Mouse (Mus musculus) hindbrain, embryonic 13.5 days (tissue): ENCODE measurements at regions not wholly inside any gene's neighbourhood (a gene's known extent, or its start where the extent isn't known, plus 50 kb on each side); places are given as distances from the start of the nearest gene placed in this dataset.

ENCODE experiments used
- ATAC-seq: fragments of 200-750 bp; cut with Nextera tagmentation; 2 replicates; pipeline ENCODE4 v1.8.0; 2017; ENCODE audit warnings: moderate TSS enrichment; ENCODE audit not compliant: low FRiP score
- H3K27ac ChIP-seq: fragments of 300-500 bp; sonication (generic); 2 replicates; pipeline ENCODE4 v1.5.1; 2015; ENCODE audit warnings: inconsistent platforms, mild to moderate bottlenecking, moderate library complexity
- H3K27me3 ChIP-seq: fragments of 300-500 bp; sonication (generic); 2 replicates; pipeline ENCODE4 v1.6.1; 2015; ENCODE audit warnings: mild to moderate bottlenecking, inconsistent platforms
- H3K36me3 ChIP-seq: fragments of 300-500 bp; sonication (generic); 2 replicates; pipeline ENCODE4 v1.6.1; 2015; ENCODE audit warnings: mild to moderate bottlenecking, inconsistent platforms
- H3K4me1 ChIP-seq: fragments of 300-500 bp; sonication (generic); replicated peaks from 2 replicates; pipeline ENCODE4 v1.6.1; 2015; ENCODE audit warnings: inconsistent platforms
- H3K4me2 ChIP-seq: fragments of 300-500 bp; sonication (generic); 2 replicates; pipeline ENCODE4 v1.6.1; 2015; ENCODE audit warnings: inconsistent platforms, mild to moderate bottlenecking, moderate library complexity
- H3K4me3 ChIP-seq: fragments of 300-500 bp; sonication (generic); 2 replicates; pipeline ENCODE4 v1.5.1; 2015; ENCODE audit warnings: mild to moderate bottlenecking, inconsistent platforms
- H3K9ac ChIP-seq: fragments of 300-500 bp; sonication (generic); 2 replicates; pipeline ENCODE4 v1.6.1; 2015; ENCODE audit warnings: mild to moderate bottlenecking, inconsistent platforms
- H3K9me3 ChIP-seq: fragments of 300-500 bp; sonication (generic); 2 replicates; pipeline ENCODE4 v1.6.1; 2016; ENCODE audit warnings: inconsistent platforms
- WGBS: fragments of 180-500 bp; shearing (Covaris S2); methylation state at CpG from one replicate; pipeline ENCODE4 v1.1.7; 2015; 5-methylcytosine and 5-hydroxymethylcytosine counted together

- Histone ChIP-seq H3K4me3 (no peak overlapping the region), H3K27ac (no peak overlapping the region), H3K27me3 (no peaks in the 10 kb centered on the region), H3K9me3 (peaks cover 5% of the 10 kb centered on the region), H3K9ac (no peak overlapping the region), H3K36me3 (no peaks in the 10 kb centered on the region), H3K4me2 (no peak overlapping the region), H3K4me1 (no peaks in the 10 kb centered on the region)
- WGBS: 43% methylated on average over 3 of the region's 3 CpGs
- ATAC-seq: no peak
Measured at GRCm38 (mm10) chr19:48090393-48090792, 115.4 kb upstream of the Sorcs3 start.

- no peak for ATAC-seq
- no peak overlapping the region for H3K4me3 ChIP-seq
Measured at GRCm38 (mm10) chr19:48097363-48097762, 108.5 kb upstream of the Sorcs3 start.

GRCm38 (mm10) chr19:48097942-48098596 lies 107.8 kb upstream of the Sorcs3 start:
- 54% methylated on average over 5 of the region's 5 CpGs for WGBS
- ATAC-seq: no peak

More at GRCm38 (mm10) chr19:48097363-48097762, 108.5 kb upstream of the Sorcs3 start:
- Histone ChIP-seq H3K36me3 (no peaks in the 10 kb centered on the region), H3K9me3 (peaks cover 3% of the 10 kb centered on the region; the same call in 1 of the 2 replicates), H3K4me2 (no peak overlapping the region), H3K9ac (no peak overlapping the region), H3K4me1 (peaks cover 6% of the 10 kb centered on the region; the same call in 1 of the 2 replicates), H3K27me3 (no peaks in the 10 kb centered on the region), H3K27ac (no peak overlapping the region)
- WGBS: 76% methylated on average over 5 of the region's 5 CpGs

GRCm38 (mm10) chr19:48100991-48101390 lies 104.8 kb upstream of the Sorcs3 start:
- no peak for ATAC-seq
- H3K4me1 ChIP-seq: peaks cover 6% of the 10 kb centered on the region; the same call in 1 of the 2 replicates

More at GRCm38 (mm10) chr19:48097942-48098596, 107.8 kb upstream of the Sorcs3 start:
- H3K9me3 ChIP-seq: peaks cover 3% of the 10 kb centered on the region; the same call in 1 of the 2 replicates
- H3K4me3 ChIP-seq: no peak overlapping the region
- H3K9ac ChIP-seq: no peak overlapping the region
- H3K4me2 ChIP-seq: no peak overlapping the region
- H3K4me1 ChIP-seq: peaks cover 6% of the 10 kb centered on the region; the same call in 1 of the 2 replicates
- H3K36me3 ChIP-seq: no peaks in the 10 kb centered on the region
- no peaks in the 10 kb centered on the region for H3K27me3 ChIP-seq
- H3K27ac ChIP-seq: no peak overlapping the region

GRCm38 (mm10) chr19:48115155-48115554 lies 90.7 kb upstream of the Sorcs3 start:
- H3K9ac ChIP-seq: no peak overlapping the region
- ATAC-seq: no peak
- no peak overlapping the region for H3K4me3 ChIP-seq
- no peaks in the 10 kb centered on the region for H3K36me3 ChIP-seq
- 69% methylated on average over 9 of the region's 9 CpGs for WGBS
- H3K9me3 ChIP-seq: no peaks in the 10 kb centered on the region
- no peak overlapping the region for H3K27ac ChIP-seq
- no peaks in the 10 kb centered on the region for H3K27me3 ChIP-seq
- H3K4me1 ChIP-seq: peaks cover 12% of the 10 kb centered on the region
- H3K4me2 ChIP-seq: no peak overlapping the region

More at GRCm38 (mm10) chr19:48100991-48101390, 104.8 kb upstream of the Sorcs3 start:
- Histone ChIP-seq H3K27me3 (no peaks in the 10 kb centered on the region), H3K36me3 (no peaks in the 10 kb centered on the region), H3K4me2 (no peak overlapping the region), H3K9ac (no peak overlapping the region), H3K27ac (no peak overlapping the region), H3K9me3 (no peaks in the 10 kb centered on the region), H3K4me3 (no peak overlapping the region)
- 93% methylated on average over 6 of the region's 6 CpGs for WGBS

- ATAC-seq: no peak
- Histone ChIP-seq H3K9ac (no peak overlapping the region), H3K9me3 (no peaks in the 10 kb centered on the region), H3K36me3 (no peaks in the 10 kb centered on the region), H3K4me1 (peaks cover 12% of the 10 kb centered on the region), H3K27me3 (no peaks in the 10 kb centered on the region), H3K4me3 (no peak overlapping the region), H3K4me2 (no peak overlapping the region), H3K27ac (no peak overlapping the region)
- WGBS: 45% methylated on average over 8 of the region's 8 CpGs
Measured at GRCm38 (mm10) chr19:48115728-48116127, 90.1 kb upstream of the Sorcs3 start.

GRCm38 (mm10) chr19:48116689-48117088 lies 89.1 kb upstream of the Sorcs3 start:
- Histone ChIP-seq H3K9me3 (no peaks in the 10 kb centered on the region), H3K9ac (no peak overlapping the region), H3K36me3 (no peaks in the 10 kb centered on the region), H3K4me2 (no peak overlapping the region), H3K27me3 (no peaks in the 10 kb centered on the region), H3K4me1 (peaks cover 9% of the 10 kb centered on the region), H3K4me3 (no peak overlapping the region), H3K27ac (no peak overlapping the region)
- WGBS: 11% methylated on average over 4 of the region's 4 CpGs
- ATAC-seq: no peak

- no peak for ATAC-seq
- no peaks in the 10 kb centered on the region for H3K27me3 ChIP-seq
- 79% methylated on average over 4 of the region's 4 CpGs for WGBS
- no peaks in the 10 kb centered on the region for H3K36me3 ChIP-seq
- peaks cover 9% of the 10 kb centered on the region for H3K4me1 ChIP-seq
- no peak overlapping the region for H3K4me3 ChIP-seq
- H3K27ac ChIP-seq: no peak overlapping the region
- H3K4me2 ChIP-seq: no peak overlapping the region
- H3K9ac ChIP-seq: no peak overlapping the region
- H3K9me3 ChIP-seq: no peaks in the 10 kb centered on the region
Measured at GRCm38 (mm10) chr19:48117646-48118045, 88.2 kb upstream of the Sorcs3 start.

- 0 out of 2 replicates have a peak, but pooled peaks cover 3% of the 10 kb centered on the region for H3K4me1 ChIP-seq
- H3K4me3 ChIP-seq: no peak overlapping the region
- H3K9me3 ChIP-seq: no peaks in the 10 kb centered on the region
- no peaks in the 10 kb centered on the region for H3K27me3 ChIP-seq
- H3K36me3 ChIP-seq: no peaks in the 10 kb centered on the region
- WGBS: 82% methylated on average over 11 of the region's 11 CpGs
- H3K9ac ChIP-seq: no peak overlapping the region
- no peak overlapping the region for H3K27ac ChIP-seq
- ATAC-seq: no peak
- no peak overlapping the region for H3K4me2 ChIP-seq
Measured at GRCm38 (mm10) chr19:48122281-48122680, 83.5 kb upstream of the Sorcs3 start.

GRCm38 (mm10) chr19:48123777-48124176 lies 82.0 kb upstream of the Sorcs3 start:
- Histone ChIP-seq H3K4me3 (no peak overlapping the region), H3K4me1 (peaks cover 11% of the 10 kb centered on the region; the same call in 1 of the 2 replicates), H3K9me3 (no peaks in the 10 kb centered on the region), H3K4me2 (no peak overlapping the region), H3K27me3 (no peaks in the 10 kb centered on the region), H3K36me3 (no peaks in the 10 kb centered on the region), H3K27ac (0 out of 2 replicates have a peak overlapping the region, but pooled peaks have one; percentile 37), H3K9ac (no peak overlapping the region)
- no peak for ATAC-seq
- WGBS: 78% methylated on average over 4 of the region's 4 CpGs

GRCm38 (mm10) chr19:48125731-48126130 lies 80.1 kb upstream of the Sorcs3 start:
- H3K36me3 ChIP-seq: no peaks in the 10 kb centered on the region
- WGBS: 87% methylated on average over 6 of the region's 6 CpGs
- H3K4me1 ChIP-seq: peaks cover 11% of the 10 kb centered on the region; the same call in 1 of the 2 replicates
- no peak overlapping the region for H3K27ac ChIP-seq
- no peak for ATAC-seq
- H3K4me3 ChIP-seq: no peak overlapping the region
- no peak overlapping the region for H3K9ac ChIP-seq
- no peak overlapping the region for H3K4me2 ChIP-seq
- H3K9me3 ChIP-seq: no peaks in the 10 kb centered on the region
- H3K27me3 ChIP-seq: no peaks in the 10 kb centered on the region

GRCm38 (mm10) chr19:48128089-48128488 lies 77.7 kb upstream of the Sorcs3 start:
- Histone ChIP-seq H3K4me3 (no peak overlapping the region), H3K36me3 (no peaks in the 10 kb centered on the region), H3K4me2 (no peak overlapping the region), H3K4me1 (peaks cover 11% of the 10 kb centered on the region; the same call in 1 of the 2 replicates), H3K9ac (no peak overlapping the region), H3K27ac (no peak overlapping the region), H3K27me3 (no peaks in the 10 kb centered on the region), H3K9me3 (no peaks in the 10 kb centered on the region)
- 30% methylated on average over 12 of the region's 12 CpGs for WGBS
- no peak for ATAC-seq

- Histone ChIP-seq H3K9me3 (no peaks in the 10 kb centered on the region), H3K4me1 (no peaks in the 10 kb centered on the region), H3K9ac (no peak overlapping the region), H3K4me3 (no peak overlapping the region), H3K36me3 (no peaks in the 10 kb centered on the region), H3K27me3 (0 out of 2 replicates have a peak, but pooled peaks cover 3% of the 10 kb centered on the region), H3K4me2 (no peak overlapping the region), H3K27ac (no peak overlapping the region)
- WGBS: 85% methylated on average over 8 of the region's 8 CpGs
- ATAC-seq: no peak
Measured at GRCm38 (mm10) chr19:48136231-48136630, 69.6 kb upstream of the Sorcs3 start.
